Mouse (Mus musculus): ENCODE data around the gene Arhgap6. TPM values are rescaled to one million over a fixed set of nuclear protein-coding genes. Genes with fewer than 3 reads are reported as not detected.

Gene Arhgap6
- polyA plus RNA-seq, 2 experiments = 1.2 to 2.3 TPM

GRCm38 (mm10) chrX:168874688-168875087 is 79.8 kb downstream of the Arhgap6 start:
- no peak for TF ChIP-seq CTCF (IDR thresholded peaks at IDR 0.05; ENCODE audit: low read depth)
- no peak for TF ChIP-seq EP300 (IDR thresholded peaks at IDR 0.05; ENCODE audit: low read depth)
- 10% methylated on average over 1 of the region's 1 CpGs for WGBS (ENCODE audit: insufficient replicate concordance)
- Histone ChIP-seq H3K4me1 (replicated peaks; ENCODE audit: control insufficient read depth in 2 of 2, insufficient read depth in 2 of 2, low read length in 1 of 2) (no peaks in the 10 kb centered on the region), H3K9ac (replicated peaks) (no peak overlapping the region), H3K4me2 (ENCODE audit: low read depth) (no peak overlapping the region), H3K4me3 (ENCODE audit: insufficient read depth in 1 of 2, low read depth in 2 of 2, low read length in 2 of 2) (no peak overlapping the region), H3K27ac (no peak overlapping the region), H3K27me3 (ENCODE audit: control insufficient read depth, insufficient read depth, low read length) (no peaks in the 10 kb centered on the region), H3K36me3 (replicated peaks; ENCODE audit: control insufficient read depth, insufficient read depth, low read depth) (no peaks in the 10 kb centered on the region), H3K9me3 (ENCODE audit: control insufficient read depth, low read length) (no peaks in the 10 kb centered on the region)
- DNase-seq (ENCODE audit: low read depth in 3 of 3, low spot score in 3 of 3) = no peak
- ATAC-seq (ENCODE audit: insufficient read depth) = no peak

- no peak overlapping the region for H3K4me3 ChIP-seq (ENCODE audit: insufficient read depth in 1 of 2, low read depth in 2 of 2, low read length in 2 of 2)
Measured at GRCm38 (mm10) chrX:168903557-168903956, 108.7 kb downstream of the Arhgap6 start.

GRCm38 (mm10) chrX:168904086-168904485 is 109.2 kb downstream of the Arhgap6 start:
- DNase-seq (ENCODE audit: low read depth in 3 of 3, low spot score in 3 of 3) = no peak
- 62% methylated on average over 3 of the region's 3 CpGs for WGBS (ENCODE audit: insufficient replicate concordance)

More at GRCm38 (mm10) chrX:168903557-168903956, 108.7 kb downstream of the Arhgap6 start:
- ATAC-seq (ENCODE audit: insufficient read depth) (no peak), DNase-seq (ENCODE audit: low read depth in 3 of 3, low spot score in 3 of 3) (no peak)
- no peaks in the 10 kb centered on the region for H3K9me3 ChIP-seq (ENCODE audit: control insufficient read depth, low read length)
- no peaks in the 10 kb centered on the region for H3K27me3 ChIP-seq (ENCODE audit: control insufficient read depth, insufficient read depth, low read length)
- no peak overlapping the region for H3K4me2 ChIP-seq (ENCODE audit: low read depth)
- H3K36me3 ChIP-seq (replicated peaks; ENCODE audit: control insufficient read depth, insufficient read depth, low read depth) = no peaks in the 10 kb centered on the region
- no peak overlapping the region for H3K9ac ChIP-seq (replicated peaks)
- TF ChIP-seq EP300 (IDR thresholded peaks at IDR 0.05; ENCODE audit: low read depth) = no peak
- TF ChIP-seq CTCF (IDR thresholded peaks at IDR 0.05; ENCODE audit: low read depth) = no peak
- no peaks in the 10 kb centered on the region for H3K4me1 ChIP-seq (replicated peaks; ENCODE audit: control insufficient read depth in 2 of 2, insufficient read depth in 2 of 2, low read length in 1 of 2)
- no peak overlapping the region for H3K27ac ChIP-seq
- WGBS (ENCODE audit: insufficient replicate concordance) = 63% methylated on average over 2 of the region's 2 CpGs

GRCm38 (mm10) chrX:168907586-168907985 is 112.7 kb downstream of the Arhgap6 start:
- no peak for ATAC-seq (ENCODE audit: insufficient read depth)

More at GRCm38 (mm10) chrX:168904086-168904485, 109.2 kb downstream of the Arhgap6 start:
- Histone ChIP-seq H3K27ac (no peak overlapping the region), H3K9ac (replicated peaks) (no peak overlapping the region), H3K4me1 (replicated peaks; ENCODE audit: control insufficient read depth in 2 of 2, insufficient read depth in 2 of 2, low read length in 1 of 2) (no peaks in the 10 kb centered on the region), H3K4me3 (ENCODE audit: insufficient read depth in 1 of 2, low read depth in 2 of 2, low read length in 2 of 2) (no peak overlapping the region), H3K27me3 (ENCODE audit: control insufficient read depth, insufficient read depth, low read length) (no peaks in the 10 kb centered on the region), H3K36me3 (replicated peaks; ENCODE audit: control insufficient read depth, insufficient read depth, low read depth) (no peaks in the 10 kb centered on the region), H3K4me2 (ENCODE audit: low read depth) (no peak overlapping the region), H3K9me3 (ENCODE audit: control insufficient read depth, low read length) (no peaks in the 10 kb centered on the region)
- TF ChIP-seq CTCF (IDR thresholded peaks at IDR 0.05; ENCODE audit: low read depth) (no peak), EP300 (IDR thresholded peaks at IDR 0.05; ENCODE audit: low read depth) (no peak)
- ATAC-seq (ENCODE audit: insufficient read depth) = no peak

GRCm38 (mm10) chrX:168913519-168913918 is 118.6 kb downstream of the Arhgap6 start:
- H3K4me2 ChIP-seq (ENCODE audit: low read depth) = no peak overlapping the region
- no peaks in the 10 kb centered on the region for H3K9me3 ChIP-seq (ENCODE audit: control insufficient read depth, low read length)
- H3K9ac ChIP-seq (replicated peaks) = no peak overlapping the region
- H3K4me1 ChIP-seq (replicated peaks; ENCODE audit: control insufficient read depth in 2 of 2, insufficient read depth in 2 of 2, low read length in 1 of 2) = no peaks in the 10 kb centered on the region
- TF ChIP-seq CTCF (IDR thresholded peaks at IDR 0.05; ENCODE audit: low read depth) (no peak), EP300 (IDR thresholded peaks at IDR 0.05; ENCODE audit: low read depth) (no peak)
- no peak overlapping the region for H3K4me3 ChIP-seq (ENCODE audit: insufficient read depth in 1 of 2, low read depth in 2 of 2, low read length in 2 of 2)
- no peak for ATAC-seq (ENCODE audit: insufficient read depth)
- no peaks in the 10 kb centered on the region for H3K36me3 ChIP-seq (replicated peaks; ENCODE audit: control insufficient read depth, insufficient read depth, low read depth)
- H3K27me3 ChIP-seq (ENCODE audit: control insufficient read depth, insufficient read depth, low read length) = no peaks in the 10 kb centered on the region
- no peak overlapping the region for H3K27ac ChIP-seq
- DNase-seq (ENCODE audit: low read depth in 3 of 3, low spot score in 3 of 3) = no peak

More at GRCm38 (mm10) chrX:168907586-168907985, 112.7 kb downstream of the Arhgap6 start:
- no peak overlapping the region for H3K27ac ChIP-seq
- H3K4me3 ChIP-seq (ENCODE audit: insufficient read depth in 1 of 2, low read depth in 2 of 2, low read length in 2 of 2) = no peak overlapping the region
- no peak for TF ChIP-seq CTCF (IDR thresholded peaks at IDR 0.05; ENCODE audit: low read depth)
- no peak for TF ChIP-seq EP300 (IDR thresholded peaks at IDR 0.05; ENCODE audit: low read depth)
- H3K36me3 ChIP-seq (replicated peaks; ENCODE audit: control insufficient read depth, insufficient read depth, low read depth) = no peaks in the 10 kb centered on the region
- H3K27me3 ChIP-seq (ENCODE audit: control insufficient read depth, insufficient read depth, low read length) = no peaks in the 10 kb centered on the region
- 29% methylated on average over 2 of the region's 2 CpGs for WGBS (ENCODE audit: insufficient replicate concordance)
- no peaks in the 10 kb centered on the region for H3K9me3 ChIP-seq (ENCODE audit: control insufficient read depth, low read length)
- DNase-seq (ENCODE audit: low read depth in 3 of 3, low spot score in 3 of 3) = no peak
- no peaks in the 10 kb centered on the region for H3K4me1 ChIP-seq (replicated peaks; ENCODE audit: control insufficient read depth in 2 of 2, insufficient read depth in 2 of 2, low read length in 1 of 2)
- no peak overlapping the region for H3K4me2 ChIP-seq (ENCODE audit: low read depth)
- H3K9ac ChIP-seq (replicated peaks) = no peak overlapping the region

Data from liver, embryonic 14.5 days (tissue).